Mouse (Mus musculus): Measurements from ENCODE around the gene S100a16. TPM values are rescaled to one million over a fixed set of nuclear protein-coding genes. Genes with fewer than 3 reads are reported as not detected.

Gene S100a16
- polyA plus RNA-seq, 1 experiment from 2014 or later = 39.2 TPM

DNA sequence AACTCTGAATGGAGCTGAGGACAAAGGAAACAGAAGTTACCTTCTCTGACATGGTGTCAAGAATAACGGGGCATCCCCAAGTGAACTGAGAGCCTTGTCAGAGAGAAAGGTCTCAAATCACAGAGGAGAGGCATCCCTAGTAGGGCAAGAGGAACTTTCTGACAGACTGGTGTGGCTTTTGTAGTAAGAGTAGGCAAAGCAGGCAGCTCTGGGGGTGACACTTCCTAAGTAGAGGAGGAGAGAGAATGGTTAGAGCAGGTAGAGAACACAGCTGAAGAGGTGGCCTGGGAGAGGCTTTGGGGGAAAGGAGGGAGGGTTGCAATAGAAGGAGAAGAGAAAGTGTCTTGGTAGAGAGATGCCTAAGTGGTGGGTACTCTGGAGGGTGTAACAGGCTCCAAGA, 1.6 kb upstream of the S100a16 start:
- H3K4me2 ChIP-seq (ENCODE audit: low read depth) = no peak overlapping the region
- H3K36me3 ChIP-seq (ENCODE audit: control insufficient read depth, insufficient read depth, low read length) = no peaks in the 10 kb centered on the region
- 82% methylated on average over 1 of the region's 1 CpGs for whole genome bisulfite sequencing
- no peaks in the 10 kb centered on the region for H3K27me3 ChIP-seq (ENCODE audit: control insufficient read depth, insufficient read depth, low read length)
- ATAC-seq (ENCODE audit: insufficient read depth, low FRiP score, low TSS enrichment) (no peak), DNase-seq (ENCODE audit: low spot score) (no peak)
- no peak overlapping the region for H3K4me3 ChIP-seq (ENCODE audit: low read depth, low read length)
- H3K9me3 ChIP-seq (ENCODE audit: control insufficient read depth, low read length) = no peaks in the 10 kb centered on the region
- no peak overlapping the region for H3K9ac ChIP-seq (ENCODE audit: low read length)
- no peaks in the 10 kb centered on the region for H3K4me1 ChIP-seq (ENCODE audit: control insufficient read depth, insufficient read depth, low read length)
- H3K27ac ChIP-seq (ENCODE audit: low read depth, low read length) = no peak overlapping the region

DNA sequence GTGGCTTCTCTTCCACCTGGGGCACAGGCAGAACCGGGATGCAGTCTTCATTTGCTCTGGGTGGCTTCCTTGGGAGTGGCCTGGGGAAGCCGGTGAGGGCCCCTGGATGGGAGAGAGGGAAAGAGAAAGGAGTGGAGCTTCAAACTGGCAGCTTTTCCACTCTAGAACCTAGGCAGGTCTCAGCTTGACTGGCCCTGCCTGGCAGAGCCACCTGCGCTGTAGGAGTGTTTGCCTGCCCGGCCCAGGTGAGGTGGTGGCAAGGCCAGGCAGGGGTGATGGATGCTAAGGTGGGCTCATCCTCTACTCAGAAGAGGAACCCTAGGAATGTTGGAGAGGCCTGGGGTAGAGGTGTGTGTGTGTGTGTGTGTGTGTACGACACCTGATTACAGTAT, 847 bp downstream of the S100a16 start:
- H3K4me3 ChIP-seq (ENCODE audit: low read depth, low read length) = no peak overlapping the region
- ATAC-seq (ENCODE audit: insufficient read depth, low FRiP score, low TSS enrichment) = no peak

DNA sequence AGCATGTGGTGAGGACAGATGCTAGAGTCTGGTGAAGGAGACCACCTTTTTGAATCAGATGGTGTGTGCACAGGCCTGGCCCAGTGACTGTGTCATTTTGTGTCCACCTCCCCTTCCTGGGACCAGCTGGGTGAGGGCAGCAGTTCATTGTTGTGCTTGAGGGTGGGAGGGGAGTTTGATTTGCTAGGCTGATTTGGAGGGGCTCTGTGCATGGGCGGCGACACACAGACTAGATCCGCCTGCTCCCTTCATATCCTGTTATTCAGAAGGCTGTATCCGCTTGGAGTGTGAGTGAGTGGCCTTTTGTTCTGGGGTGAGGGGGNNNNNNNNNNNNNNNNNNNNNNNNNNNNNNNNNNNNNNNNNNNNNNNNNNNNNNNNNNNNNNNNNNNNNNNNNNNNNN, 3.9 kb downstream of the S100a16 start:
- H3K9me3 ChIP-seq (ENCODE audit: control insufficient read depth, low read length) = no peaks in the 10 kb centered on the region
- peaks cover 3% of the 10 kb centered on the region; the same call in 1 of the 2 replicates for H3K4me1 ChIP-seq (ENCODE audit: control insufficient read depth, insufficient read depth, low read length)
- H3K9ac ChIP-seq (ENCODE audit: low read length) = peak overlapping the region; percentile 23; the same call in 1 of the 2 replicates
- no peak overlapping the region for H3K27ac ChIP-seq (ENCODE audit: low read depth, low read length)
- no peaks in the 10 kb centered on the region for H3K27me3 ChIP-seq (ENCODE audit: control insufficient read depth, insufficient read depth, low read length)
- peak; percentile 31 for DNase-seq (ENCODE audit: low spot score)
- peak; percentile 58; the same call in 1 of the 2 replicates for ATAC-seq (ENCODE audit: insufficient read depth, low FRiP score, low TSS enrichment)
- no peak overlapping the region for H3K4me3 ChIP-seq (ENCODE audit: low read depth, low read length)
- no peak overlapping the region for H3K4me2 ChIP-seq (ENCODE audit: low read depth)
- no peaks in the 10 kb centered on the region for H3K36me3 ChIP-seq (ENCODE audit: control insufficient read depth, insufficient read depth, low read length)
- 47% methylated on average over 4 of the region's 4 CpGs for WGBS

More for the DNA sequence above, 847 bp downstream of the S100a16 start:
- no peak overlapping the region for H3K9ac ChIP-seq (ENCODE audit: low read length)
- no peaks in the 10 kb centered on the region for H3K27me3 ChIP-seq (ENCODE audit: control insufficient read depth, insufficient read depth, low read length)
- 82% methylated on average over 5 of the region's 5 CpGs for WGBS
- H3K36me3 ChIP-seq (ENCODE audit: control insufficient read depth, insufficient read depth, low read length) = no peaks in the 10 kb centered on the region
- H3K9me3 ChIP-seq (ENCODE audit: control insufficient read depth, low read length) = no peaks in the 10 kb centered on the region
- no peak for DNase-seq (ENCODE audit: low spot score)
- peaks cover 3% of the 10 kb centered on the region; the same call in 1 of the 2 replicates for H3K4me1 ChIP-seq (ENCODE audit: control insufficient read depth, insufficient read depth, low read length)
- no peak overlapping the region for H3K27ac ChIP-seq (ENCODE audit: low read depth, low read length)
- H3K4me2 ChIP-seq (ENCODE audit: low read depth) = no peak overlapping the region

DNA sequence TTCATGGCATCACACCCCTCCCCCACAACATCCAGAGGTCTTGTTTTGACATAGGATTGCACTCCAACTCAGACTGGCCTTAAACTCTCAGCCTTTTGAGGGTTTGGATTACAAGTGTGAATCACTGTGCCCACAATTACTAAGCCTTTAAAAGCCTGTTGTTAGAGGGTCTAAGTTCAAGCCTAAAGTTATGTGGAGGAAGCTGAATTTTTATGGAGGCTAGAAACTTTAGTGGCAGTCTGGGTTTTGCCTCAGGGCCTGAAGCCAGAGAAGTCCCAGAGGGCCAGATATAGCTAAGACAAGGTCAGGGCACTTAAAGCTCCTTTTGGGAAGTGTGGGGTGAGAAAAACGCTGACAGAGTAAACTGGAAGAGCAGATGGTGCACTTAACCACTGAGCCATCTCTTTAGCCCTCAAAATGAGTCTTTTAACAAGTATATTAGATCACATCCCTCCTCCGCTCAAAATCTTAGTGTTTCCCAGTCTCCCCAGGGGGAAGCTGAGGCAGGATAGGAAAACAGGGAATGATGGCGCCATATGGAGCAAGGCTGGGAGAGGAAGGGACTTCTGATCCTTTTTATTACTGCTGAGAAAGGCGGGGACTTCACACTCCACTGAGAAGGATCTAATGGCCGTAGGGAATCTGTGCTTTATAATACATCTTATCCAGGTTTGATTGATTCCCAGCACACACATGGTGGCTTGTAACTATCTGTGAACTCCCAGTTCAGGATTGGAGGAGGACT, 12.8 kb downstream of the S100a16 start:
- H3K9me3 ChIP-seq (ENCODE audit: control insufficient read depth, low read length) = no peaks in the 10 kb centered on the region
- no peak for DNase-seq (ENCODE audit: low spot score)
- 44% methylated on average over 5 of the region's 5 CpGs for WGBS
- no peak overlapping the region for H3K27ac ChIP-seq (ENCODE audit: low read depth, low read length)
- no peak overlapping the region for H3K9ac ChIP-seq (ENCODE audit: low read length)
- H3K4me3 ChIP-seq (ENCODE audit: low read depth, low read length) = no peak overlapping the region
- no peak for ATAC-seq (ENCODE audit: insufficient read depth, low FRiP score, low TSS enrichment)
- no peaks in the 10 kb centered on the region for H3K36me3 ChIP-seq (ENCODE audit: control insufficient read depth, insufficient read depth, low read length)
- H3K4me1 ChIP-seq (ENCODE audit: control insufficient read depth, insufficient read depth, low read length) = no peaks in the 10 kb centered on the region
- H3K27me3 ChIP-seq (ENCODE audit: control insufficient read depth, insufficient read depth, low read length) = no peaks in the 10 kb centered on the region
- no peak overlapping the region for H3K4me2 ChIP-seq (ENCODE audit: low read depth)

DNA sequence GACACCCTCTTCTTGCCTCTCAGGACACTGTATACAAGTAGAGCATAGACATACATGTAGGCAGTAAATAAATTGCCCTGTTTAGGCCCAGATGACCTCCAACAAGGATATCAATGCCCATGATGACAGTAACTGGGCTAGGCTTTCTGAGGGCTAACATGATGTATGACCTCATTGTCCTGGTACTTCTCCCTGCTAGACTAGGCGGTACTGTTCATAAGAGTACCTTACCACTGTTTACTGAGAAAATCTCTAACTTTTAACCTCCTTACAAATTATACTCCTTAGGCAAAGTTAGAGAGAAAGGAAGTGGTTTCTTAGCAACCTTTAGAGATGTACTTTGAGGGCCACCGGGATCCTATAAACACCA, 13.4 kb downstream of the S100a16 start:
- Histone ChIP-seq H3K27ac (ENCODE audit: low read depth, low read length) (no peak overlapping the region), H3K4me1 (ENCODE audit: control insufficient read depth, insufficient read depth, low read length) (no peaks in the 10 kb centered on the region), H3K36me3 (ENCODE audit: control insufficient read depth, insufficient read depth, low read length) (no peaks in the 10 kb centered on the region), H3K27me3 (ENCODE audit: control insufficient read depth, insufficient read depth, low read length) (no peaks in the 10 kb centered on the region), H3K4me2 (ENCODE audit: low read depth) (no peak overlapping the region), H3K9ac (ENCODE audit: low read length) (no peak overlapping the region), H3K9me3 (ENCODE audit: control insufficient read depth, low read length) (no peaks in the 10 kb centered on the region), H3K4me3 (ENCODE audit: low read depth, low read length) (no peak overlapping the region)
- ATAC-seq (ENCODE audit: insufficient read depth, low FRiP score, low TSS enrichment) = no peak
- no peak for DNase-seq (ENCODE audit: low spot score)
- 92% methylated on average over 2 of the region's 2 CpGs for WGBS

DNA sequence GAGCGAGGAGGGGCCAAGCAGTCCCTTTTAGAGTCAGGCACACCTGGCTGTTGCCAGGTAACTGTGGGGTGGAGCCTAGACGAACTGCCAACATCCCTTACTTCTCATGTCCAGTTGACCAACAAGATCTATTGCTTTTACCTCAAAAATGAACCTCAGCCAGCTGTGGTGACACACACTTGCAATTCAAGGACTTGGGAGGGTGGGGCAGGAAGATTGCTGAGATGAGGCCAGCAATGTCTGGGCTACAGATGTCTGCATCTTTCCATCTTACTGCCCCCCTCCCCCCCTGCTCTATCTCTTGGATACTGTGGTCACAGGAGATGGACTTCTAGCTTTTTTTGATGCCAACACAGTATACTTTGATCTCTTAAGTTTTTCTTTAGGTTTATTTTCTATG, 15.2 kb downstream of the S100a16 start:
- no peak overlapping the region for H3K4me3 ChIP-seq (ENCODE audit: low read depth, low read length)
- no peak overlapping the region for H3K9ac ChIP-seq (ENCODE audit: low read length)
- H3K27me3 ChIP-seq (ENCODE audit: control insufficient read depth, insufficient read depth, low read length) = no peaks in the 10 kb centered on the region
- no peaks in the 10 kb centered on the region for H3K4me1 ChIP-seq (ENCODE audit: control insufficient read depth, insufficient read depth, low read length)
- H3K9me3 ChIP-seq (ENCODE audit: control insufficient read depth, low read length) = no peaks in the 10 kb centered on the region
- WGBS = 83% methylated on average over 2 of the region's 2 CpGs
- no peaks in the 10 kb centered on the region for H3K36me3 ChIP-seq (ENCODE audit: control insufficient read depth, insufficient read depth, low read length)
- no peak for DNase-seq (ENCODE audit: low spot score)
- no peak overlapping the region for H3K27ac ChIP-seq (ENCODE audit: low read depth, low read length)
- ATAC-seq (ENCODE audit: insufficient read depth, low FRiP score, low TSS enrichment) = no peak
- H3K4me2 ChIP-seq (ENCODE audit: low read depth) = no peak overlapping the region

DNA sequence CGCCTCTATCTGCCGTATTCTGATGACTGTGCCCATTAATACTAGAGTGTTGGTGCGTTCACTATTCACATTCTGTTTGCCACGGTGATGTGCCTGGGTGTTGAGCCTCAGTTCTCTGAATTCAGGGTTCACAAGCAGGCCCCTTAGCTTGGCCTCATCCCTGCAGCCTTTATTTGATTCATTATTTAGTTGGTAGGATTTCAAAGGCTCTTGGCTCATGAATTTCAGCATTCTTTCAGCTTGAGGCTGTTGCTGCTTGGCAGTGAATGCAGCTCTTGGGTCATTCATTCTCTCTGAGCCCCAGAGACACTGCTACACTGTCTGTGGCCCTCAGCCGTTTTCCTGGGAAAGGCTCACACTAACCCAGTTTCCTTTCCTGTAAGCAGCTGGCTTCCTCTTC, 18.9 kb downstream of the S100a16 start:
- ATAC-seq (ENCODE audit: insufficient read depth, low FRiP score, low TSS enrichment) (no peak), DNase-seq (ENCODE audit: low spot score) (peak; percentile 15)
- Histone ChIP-seq H3K36me3 (ENCODE audit: control insufficient read depth, insufficient read depth, low read length) (no peaks in the 10 kb centered on the region), H3K9ac (ENCODE audit: low read length) (no peak overlapping the region), H3K4me1 (ENCODE audit: control insufficient read depth, insufficient read depth, low read length) (no peaks in the 10 kb centered on the region), H3K4me3 (ENCODE audit: low read depth, low read length) (no peak overlapping the region), H3K9me3 (ENCODE audit: control insufficient read depth, low read length) (no peaks in the 10 kb centered on the region), H3K4me2 (ENCODE audit: low read depth) (no peak overlapping the region), H3K27ac (ENCODE audit: low read depth, low read length) (no peak overlapping the region), H3K27me3 (ENCODE audit: control insufficient read depth, insufficient read depth, low read length) (no peaks in the 10 kb centered on the region)
- WGBS = 58% methylated on average over 5 of the region's 5 CpGs

DNA sequence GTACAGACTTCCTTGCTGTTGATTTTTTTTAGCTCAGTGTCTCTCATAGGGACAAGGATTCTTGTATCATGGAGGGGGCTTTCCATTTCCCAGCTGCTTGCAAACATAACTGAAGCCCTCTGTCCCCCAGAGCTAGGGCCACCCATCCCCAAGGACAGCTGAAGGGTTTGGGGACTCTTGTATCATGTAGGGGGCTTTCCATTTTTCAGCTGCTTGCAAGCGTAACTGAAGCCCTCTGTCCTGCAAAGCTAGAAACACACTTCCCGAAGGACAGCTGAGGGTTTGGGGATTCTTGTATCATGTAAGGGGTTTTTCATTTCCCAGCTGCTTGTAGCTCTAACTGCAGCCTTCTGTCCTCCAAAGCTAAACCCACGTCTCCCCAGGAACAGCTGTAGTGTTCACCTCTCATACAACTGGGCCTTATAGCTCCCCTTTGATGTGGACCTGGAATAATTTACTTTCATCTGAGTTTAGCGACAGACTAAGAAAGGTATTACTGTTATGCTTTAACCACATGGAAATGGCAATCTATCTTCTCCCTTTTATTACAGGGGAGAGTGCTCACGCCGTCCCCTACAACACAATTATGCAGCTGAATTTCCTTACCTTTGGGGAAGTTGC, 23.1 kb downstream of the S100a16 start, which contains the start of gene S100a3:
S100a3 (plus strand) TSS at position 571 of the 621 bp plus-strand sequence.
- H3K27me3 ChIP-seq (ENCODE audit: control insufficient read depth, insufficient read depth, low read length) = no peaks in the 10 kb centered on the region
- H3K9ac ChIP-seq (ENCODE audit: low read length) = no peak within 1 kb of the TSS
- no peaks in the 10 kb centered on the region for H3K36me3 ChIP-seq (ENCODE audit: control insufficient read depth, insufficient read depth, low read length)
- H3K27ac ChIP-seq (ENCODE audit: low read depth, low read length) = no peak within 1 kb of the TSS
- no peak within 1 kb of the TSS for H3K4me2 ChIP-seq (ENCODE audit: low read depth)
- no peaks in the 10 kb centered on the region for H3K9me3 ChIP-seq (ENCODE audit: control insufficient read depth, low read length)
- no peak within 1 kb of the TSS for H3K4me3 ChIP-seq (ENCODE audit: low read depth, low read length)
- WGBS = 76% methylated on average over 6 of the region's 6 CpGs
- DNase-seq (ENCODE audit: low spot score) = no peak
- H3K4me1 ChIP-seq (ENCODE audit: control insufficient read depth, insufficient read depth, low read length) = no peaks in the 10 kb centered on the region
- ATAC-seq (ENCODE audit: insufficient read depth, low FRiP score, low TSS enrichment) = no peak

DNA sequence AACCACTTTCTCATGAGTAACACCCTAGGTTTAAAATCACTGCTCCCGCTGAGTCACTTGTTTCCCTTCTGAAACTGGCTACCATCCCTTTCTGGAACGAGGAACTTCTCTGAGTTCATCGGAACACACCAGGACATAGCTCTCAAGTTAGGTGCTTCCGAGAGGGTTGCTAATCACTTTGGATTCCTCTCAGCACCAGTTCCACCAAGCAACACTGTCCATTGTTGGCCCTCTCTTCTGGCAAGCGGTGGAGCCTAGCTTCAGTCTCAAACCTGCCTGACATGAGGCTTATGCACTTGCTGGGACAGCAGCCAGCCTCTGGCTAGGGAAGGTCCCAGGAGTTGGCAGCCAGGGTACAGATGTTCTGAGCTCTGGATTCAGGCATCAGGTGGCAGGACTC, 37.6 kb downstream of the S100a16 start:
- Histone ChIP-seq H3K9me3 (ENCODE audit: control insufficient read depth, low read length) (no peaks in the 10 kb centered on the region), H3K4me1 (ENCODE audit: control insufficient read depth, insufficient read depth, low read length) (no peaks in the 10 kb centered on the region), H3K9ac (ENCODE audit: low read length) (no peak overlapping the region), H3K4me3 (ENCODE audit: low read depth, low read length) (no peak overlapping the region), H3K27ac (ENCODE audit: low read depth, low read length) (no peak overlapping the region), H3K4me2 (ENCODE audit: low read depth) (no peak overlapping the region), H3K27me3 (ENCODE audit: control insufficient read depth, insufficient read depth, low read length) (no peaks in the 10 kb centered on the region), H3K36me3 (ENCODE audit: control insufficient read depth, insufficient read depth, low read length) (no peaks in the 10 kb centered on the region)
- ATAC-seq (ENCODE audit: insufficient read depth, low FRiP score, low TSS enrichment) (no peak), DNase-seq (ENCODE audit: low spot score) (no peak)
- WGBS = 90% methylated on average over 5 of the region's 5 CpGs

All from neural tube, embryonic 11.5 days (tissue).